Mouse (Mus musculus) ES-E14 (cell line): Measurements from ENCODE around the gene Fnd3c2.

Source experiments
- CHD2 ChIP-seq: IDR thresholded peaks from 2 replicates; pipeline ENCODE4 v1.6.1; 2014; ENCODE audit warnings: mild to moderate bottlenecking, low read depth, low read length, inconsistent platforms
- MAFK ChIP-seq: IDR thresholded peaks from 2 replicates; pipeline ENCODE4 v1.6.1; 2014; ENCODE audit warnings: mild to moderate bottlenecking, low read depth, low read length, inconsistent platforms; ENCODE audit not compliant: insufficient read depth
- ZNF384 ChIP-seq: IDR thresholded peaks from 2 replicates; pipeline ENCODE4 v1.6.1; 2012; ENCODE audit warnings: low read depth, low read length, inconsistent platforms

GRCm38 (mm10) chrX:106198904-106199303 lies 56.3 kb downstream of the Fnd3c2 start:
- no peak for TF ChIP-seq CHD2
- TF ChIP-seq ZNF384: no peak
- no peak for TF ChIP-seq MAFK
